Mouse (Mus musculus) neural tube, embryonic 14.5 days (tissue): ENCODE measurements around the gene Ago1. TPM values are rescaled to one million over a fixed set of nuclear protein-coding genes. Genes with fewer than 3 reads are reported as not detected.

Source experiments
- ATAC-seq: fragments of 200-750 bp; cut with Nextera tagmentation; 2 replicates; pipeline ENCODE4 v1.8.0; 2017; ENCODE audit warnings: low read depth, mild to moderate bottlenecking, moderate TSS enrichment, moderate library complexity
- H3K27ac ChIP-seq: fragments of 300-500 bp; sonication (generic); 2 replicates; pipeline ENCODE4 v1.5.1; 2014; ENCODE audit warnings: low read depth, mild to moderate bottlenecking, control low read depth, low read length, moderate library complexity, mixed read lengths
- H3K27me3 ChIP-seq: fragments of 300-500 bp; sonication (generic); 2 replicates; pipeline ENCODE4 v1.6.1; 2014; ENCODE audit warnings: low read length; ENCODE audit not compliant: control insufficient read depth, insufficient read depth
- H3K36me3 ChIP-seq: fragments of 300-500 bp; sonication (generic); 2 replicates; pipeline ENCODE4 v1.6.1; 2014; ENCODE audit warnings: low read length, mixed read lengths; ENCODE audit not compliant: control insufficient read depth, insufficient read depth
- H3K4me1 ChIP-seq: fragments of 300-500 bp; sonication (generic); 2 replicates; pipeline ENCODE4 v1.6.1; 2014; ENCODE audit warnings: low read length; ENCODE audit not compliant: control insufficient read depth, insufficient read depth
- H3K4me2 ChIP-seq: fragments of 300-500 bp; sonication (generic); 2 replicates; pipeline ENCODE4 v1.6.1; 2014; ENCODE audit warnings: mild to moderate bottlenecking, low read depth, low read length, control low read depth
- H3K4me3 ChIP-seq: fragments of 300-500 bp; sonication (generic); 2 replicates; pipeline ENCODE4 v1.5.1; 2014; ENCODE audit warnings: low read depth, low read length, control low read depth, mixed read lengths
- H3K9ac ChIP-seq: fragments of 300-500 bp; sonication (generic); replicated peaks from 2 replicates; pipeline ENCODE4 v1.6.1; 2014; ENCODE audit warnings: low read depth, mild to moderate bottlenecking, control low read depth, low read length, mixed read lengths
- H3K9me3 ChIP-seq: fragments of 300-500 bp; sonication (generic); 2 replicates; pipeline ENCODE4 v1.6.1; 2016; ENCODE audit warnings: low read length; ENCODE audit not compliant: control insufficient read depth
- WGBS: fragments of 180-500 bp; shearing (Covaris S2); extraction: QIAGEN DNeasy Blood & Tissue Kit; methylation state at CpG from one replicate; pipeline ENCODE4 v1.1.7; 2014; 5-methylcytosine and 5-hydroxymethylcytosine counted together
- polyA plus RNA-seq: library from polyadenylated mRNA; unstranded; fragments of >200 nt; fragmentation: Nextera tagmentation; extraction: Ambion mirVana; gene quantifications from 2 replicates; pipeline ENCODE4 v1.2.1, GENCODE M21; 2014

Gene Ago1
- polyA plus RNA-seq, 1 experiment from 2014 or later: 18.8 TPM

DNA sequence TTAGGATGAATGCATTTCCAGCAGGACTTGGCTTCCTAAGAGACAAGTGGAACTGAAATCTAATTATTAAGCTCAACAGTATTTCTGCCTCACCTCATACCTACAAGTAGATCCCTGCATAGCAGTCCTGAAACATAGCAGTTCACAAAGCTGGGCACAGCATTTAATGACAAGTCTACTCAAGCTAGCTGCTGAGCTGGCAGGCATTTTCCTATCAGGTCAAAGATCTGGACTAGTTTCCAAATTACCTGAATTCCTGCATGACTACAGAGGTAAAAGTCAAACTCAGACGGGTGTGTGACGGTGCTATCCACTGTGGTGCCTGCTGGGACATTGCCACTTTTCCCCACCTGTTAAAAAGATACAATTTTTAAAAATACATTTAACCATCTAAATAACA is 28.6 kb upstream of the Ago1 start:
- Histone ChIP-seq H3K36me3 (peaks cover 28% of the 10 kb centered on the region), H3K9me3 (no peaks in the 10 kb centered on the region), H3K4me1 (no peaks in the 10 kb centered on the region), H3K27me3 (no peaks in the 10 kb centered on the region), H3K4me3 (no peak overlapping the region), H3K4me2 (no peak overlapping the region), H3K9ac (no peak overlapping the region), H3K27ac (no peak overlapping the region)
- WGBS: 93% methylated on average over 2 of the region's 2 CpGs
- ATAC-seq: no peak

DNA sequence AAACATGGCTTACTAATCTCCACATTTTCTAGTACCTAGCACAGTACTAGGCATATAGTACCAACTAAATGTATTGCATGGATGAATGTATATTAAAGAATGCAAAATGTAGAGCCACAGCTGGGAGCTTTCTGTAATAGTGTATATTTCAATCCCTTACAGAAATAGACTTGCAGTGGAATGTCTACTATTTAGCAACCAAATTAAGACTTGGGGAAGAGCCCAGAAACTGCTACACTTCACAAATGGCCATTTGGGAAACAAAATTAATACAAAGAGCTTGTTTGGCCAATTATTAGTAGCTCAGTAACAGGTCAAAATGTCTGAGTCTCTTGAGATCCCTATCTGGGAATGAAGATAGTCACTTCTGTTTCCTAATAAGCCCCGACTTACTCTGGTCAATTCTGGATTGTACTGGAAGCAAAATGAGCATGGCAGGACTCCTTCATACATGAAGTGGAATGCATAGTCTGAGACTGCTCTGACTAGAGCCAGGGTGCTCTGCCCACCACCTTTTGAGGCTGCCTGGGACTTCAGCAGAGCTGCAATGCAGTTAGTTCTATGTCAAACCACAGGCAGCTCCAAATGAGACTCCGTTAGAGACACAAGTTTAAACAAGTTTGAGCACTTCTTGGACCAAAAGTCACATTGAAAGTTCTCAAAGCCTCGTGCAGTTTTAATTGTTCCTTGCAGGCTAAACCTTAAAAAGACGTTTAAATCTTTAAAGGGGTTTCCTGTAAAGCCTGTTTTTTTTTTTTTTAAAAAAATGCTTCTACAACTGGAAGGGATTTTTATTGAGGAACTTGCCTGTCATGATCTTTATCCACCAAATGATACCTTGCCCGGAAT is 27.8 kb upstream of the Ago1 start:
- no peak for ATAC-seq
- Histone ChIP-seq H3K4me3 (no peak overlapping the region), H3K9me3 (no peaks in the 10 kb centered on the region), H3K4me2 (no peak overlapping the region), H3K4me1 (no peaks in the 10 kb centered on the region), H3K27me3 (no peaks in the 10 kb centered on the region), H3K36me3 (peaks cover 33% of the 10 kb centered on the region), H3K9ac (no peak overlapping the region), H3K27ac (no peak overlapping the region)
- 87% methylated on average over 5 of the region's 5 CpGs for WGBS

DNA sequence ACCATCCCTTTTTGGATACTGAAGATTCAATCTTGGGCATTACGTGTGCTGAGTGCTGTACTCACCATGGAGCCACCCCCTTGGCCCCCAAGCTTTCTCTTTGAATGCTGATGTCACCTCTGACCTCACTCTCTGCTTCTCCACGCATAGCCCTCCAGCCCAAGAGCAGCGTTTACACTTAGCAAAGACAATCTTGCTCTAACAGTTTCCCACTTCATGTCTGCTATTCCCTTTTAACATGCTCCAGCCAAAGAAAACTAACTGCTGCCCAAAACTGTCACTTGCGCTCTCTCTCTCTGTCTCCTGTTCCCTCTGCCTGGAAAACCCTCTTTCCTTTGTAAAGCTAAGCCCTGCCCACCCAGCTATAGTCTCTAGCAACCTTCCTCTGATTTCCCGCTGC is 27.1 kb upstream of the Ago1 start:
- no peaks in the 10 kb centered on the region for H3K9me3 ChIP-seq
- no peak overlapping the region for H3K4me2 ChIP-seq
- no peaks in the 10 kb centered on the region for H3K27me3 ChIP-seq
- peaks cover 33% of the 10 kb centered on the region for H3K36me3 ChIP-seq
- 72% methylated on average over 5 of the region's 5 CpGs for WGBS
- H3K9ac ChIP-seq: no peak overlapping the region
- no peak overlapping the region for H3K27ac ChIP-seq
- H3K4me1 ChIP-seq: no peaks in the 10 kb centered on the region
- H3K4me3 ChIP-seq: no peak overlapping the region
- no peak for ATAC-seq

DNA sequence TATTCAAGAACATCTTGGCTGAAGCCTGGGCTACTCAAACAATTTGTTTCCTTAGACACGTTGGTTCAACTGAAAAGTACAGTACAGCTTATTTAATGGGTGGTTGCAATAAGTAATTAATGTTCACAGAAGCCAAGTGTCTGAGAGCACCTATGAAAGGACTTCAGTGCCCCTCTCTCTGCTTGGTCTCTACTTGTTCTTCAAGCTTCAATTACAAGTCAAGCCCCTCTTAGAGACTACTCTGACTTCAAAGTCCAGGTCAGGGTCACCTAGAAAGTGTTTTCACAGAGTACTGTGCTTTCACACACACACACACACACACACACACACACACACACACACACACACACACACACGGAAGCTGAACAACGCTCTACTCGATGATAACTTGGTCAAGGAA is 25.0 kb upstream of the Ago1 start:
- no peak overlapping the region for H3K9ac ChIP-seq
- no peak overlapping the region for H3K27ac ChIP-seq
- no peak overlapping the region for H3K4me2 ChIP-seq
- no peaks in the 10 kb centered on the region for H3K27me3 ChIP-seq
- no peak overlapping the region for H3K4me3 ChIP-seq
- H3K4me1 ChIP-seq: no peaks in the 10 kb centered on the region
- no peaks in the 10 kb centered on the region for H3K9me3 ChIP-seq
- no peak for ATAC-seq
- peaks cover 33% of the 10 kb centered on the region for H3K36me3 ChIP-seq
- 76% methylated on average over 4 of the region's 4 CpGs for WGBS

DNA sequence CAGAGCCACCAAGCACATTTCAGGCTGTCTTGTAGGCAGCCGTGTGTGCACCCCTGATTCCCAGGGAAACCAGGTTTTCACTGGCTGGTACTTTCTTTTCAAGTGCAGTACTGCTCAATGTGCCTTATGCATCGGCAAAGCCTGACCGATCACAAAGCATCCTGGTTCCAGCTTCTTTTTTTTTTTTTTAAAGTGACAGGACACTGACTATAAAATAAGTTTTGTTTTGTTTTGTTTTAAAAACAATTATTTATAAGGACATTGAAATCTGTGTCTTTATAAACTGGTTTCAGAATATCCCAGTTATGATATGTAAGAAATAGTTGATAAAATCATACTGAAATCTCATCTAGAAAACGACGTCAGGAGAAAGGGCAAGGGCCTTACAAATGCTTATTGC is 23.6 kb upstream of the Ago1 start:
- Histone ChIP-seq H3K4me1 (no peaks in the 10 kb centered on the region), H3K36me3 (peaks cover 31% of the 10 kb centered on the region), H3K27ac (no peak overlapping the region), H3K9ac (no peak overlapping the region), H3K9me3 (no peaks in the 10 kb centered on the region), H3K4me3 (no peak overlapping the region), H3K27me3 (no peaks in the 10 kb centered on the region), H3K4me2 (no peak overlapping the region)
- ATAC-seq: no peak
- 55% methylated on average over 5 of the region's 5 CpGs for WGBS

DNA sequence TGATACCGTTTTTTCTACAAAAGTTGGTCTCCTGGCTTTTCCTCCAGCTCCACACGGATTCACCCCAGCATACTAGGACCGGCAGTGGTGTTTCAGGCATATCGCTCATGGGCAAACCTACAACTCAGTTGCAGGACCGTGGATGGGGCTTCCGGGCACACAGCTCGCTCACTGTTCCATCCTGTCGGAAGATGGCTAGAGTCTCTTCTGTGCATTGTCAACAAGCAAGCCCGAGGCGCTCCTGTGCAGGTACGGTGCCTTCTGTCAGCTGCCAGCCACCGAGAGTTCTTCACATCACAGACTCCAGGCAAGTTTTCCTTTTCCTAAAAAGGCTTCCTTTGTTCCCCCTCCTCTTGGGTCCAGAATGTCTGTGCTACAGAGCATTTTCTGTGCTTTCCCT is 22.3 kb upstream of the Ago1 start:
- no peak overlapping the region for H3K27ac ChIP-seq
- no peak overlapping the region for H3K9ac ChIP-seq
- no peak overlapping the region for H3K4me3 ChIP-seq
- no peaks in the 10 kb centered on the region for H3K9me3 ChIP-seq
- 90% methylated on average over 12 of the region's 12 CpGs for WGBS
- H3K27me3 ChIP-seq: no peaks in the 10 kb centered on the region
- no peak for ATAC-seq
- H3K36me3 ChIP-seq: peaks cover 19% of the 10 kb centered on the region
- H3K4me2 ChIP-seq: no peak overlapping the region
- H3K4me1 ChIP-seq: no peaks in the 10 kb centered on the region

DNA sequence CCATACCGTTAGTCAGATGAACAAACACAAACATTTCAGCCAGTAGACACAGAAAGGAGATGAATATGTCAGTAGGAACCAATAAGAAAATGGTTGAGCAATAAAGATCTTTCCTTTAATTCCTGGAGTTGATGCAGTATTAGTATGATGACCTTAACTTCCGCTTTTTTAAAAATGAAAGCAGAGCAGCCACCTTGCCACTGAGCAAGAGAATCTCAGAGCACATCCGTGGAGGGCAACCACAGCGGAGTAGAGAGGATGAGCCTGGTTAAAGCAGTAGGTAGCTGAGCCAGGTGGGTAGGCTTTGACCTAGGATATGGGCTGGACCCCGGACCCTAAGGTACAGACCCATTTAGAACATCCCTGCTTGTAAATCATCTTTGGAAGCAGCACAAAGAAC is 21.4 kb upstream of the Ago1 start:
- Histone ChIP-seq H3K9ac (no peak overlapping the region), H3K36me3 (peaks cover 12% of the 10 kb centered on the region), H3K4me2 (no peak overlapping the region), H3K4me3 (no peak overlapping the region), H3K27ac (no peak overlapping the region), H3K4me1 (no peaks in the 10 kb centered on the region), H3K9me3 (no peaks in the 10 kb centered on the region), H3K27me3 (no peaks in the 10 kb centered on the region)
- 88% methylated on average over 5 of the region's 5 CpGs for WGBS
- no peak for ATAC-seq

DNA sequence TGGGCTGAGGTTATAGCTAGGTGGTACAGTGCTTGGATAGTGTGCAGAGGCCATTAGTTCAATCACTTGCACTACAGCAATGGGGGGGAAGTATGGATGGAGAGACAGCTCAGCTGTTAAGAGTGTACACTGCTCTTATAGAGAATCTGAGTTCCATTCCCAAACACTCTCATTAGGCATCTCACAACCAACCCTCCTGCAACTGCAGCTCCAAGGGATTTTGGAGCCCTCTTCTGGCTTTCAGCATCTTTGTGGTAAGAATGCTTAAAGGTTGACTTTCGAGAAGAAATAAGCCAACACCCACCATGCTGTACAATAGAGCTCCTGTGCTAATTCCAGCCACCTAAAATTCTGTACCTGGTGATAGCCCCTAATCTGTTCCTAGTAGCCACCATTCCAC is 17.8 kb upstream of the Ago1 start:
- H3K27me3 ChIP-seq: no peaks in the 10 kb centered on the region
- no peaks in the 10 kb centered on the region for H3K9me3 ChIP-seq
- no peaks in the 10 kb centered on the region for H3K4me1 ChIP-seq
- H3K4me2 ChIP-seq: no peak overlapping the region
- no peak overlapping the region for H3K4me3 ChIP-seq
- no peak overlapping the region for H3K27ac ChIP-seq
- no peaks in the 10 kb centered on the region; the same call in 1 of the 2 replicates for H3K36me3 ChIP-seq
- 89% methylated on average over 1 of the region's 1 CpGs for WGBS
- H3K9ac ChIP-seq: no peak overlapping the region
- ATAC-seq: no peak

DNA sequence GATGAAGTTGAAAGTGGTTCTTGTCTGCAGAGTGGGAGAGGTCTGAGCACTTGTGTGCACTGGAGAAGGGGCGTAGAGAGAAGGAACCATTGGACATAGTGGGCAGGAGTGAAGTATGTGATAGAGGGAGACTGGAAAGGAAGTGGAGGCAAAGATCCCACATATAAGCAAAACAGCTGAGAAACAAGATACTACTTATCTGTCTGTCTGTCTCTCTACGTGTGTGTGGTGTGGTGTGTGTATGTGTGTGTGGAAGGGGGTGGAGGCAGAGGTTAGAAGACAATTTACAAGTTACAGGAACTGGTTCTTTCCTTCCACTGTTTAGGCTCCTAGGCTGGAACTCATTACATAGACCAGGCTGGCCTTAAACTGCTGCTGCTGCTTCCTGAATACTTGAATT is 16.7 kb upstream of the Ago1 start:
- WGBS: 82% methylated on average over 2 of the region's 2 CpGs
- ATAC-seq: no peak

More for the DNA sequence above, 16.7 kb upstream of the Ago1 start:
- H3K9me3 ChIP-seq: no peaks in the 10 kb centered on the region
- H3K9ac ChIP-seq: no peak overlapping the region
- no peak overlapping the region for H3K27ac ChIP-seq
- no peaks in the 10 kb centered on the region for H3K36me3 ChIP-seq
- H3K27me3 ChIP-seq: no peaks in the 10 kb centered on the region
- H3K4me1 ChIP-seq: no peaks in the 10 kb centered on the region
- H3K4me2 ChIP-seq: no peak overlapping the region
- H3K4me3 ChIP-seq: no peak overlapping the region
